Mouse (Mus musculus): ENCODE data around the gene Pard3.
"Not testable (repeated sequence)": the region's sequence is repeated elsewhere in the genome, so short reads cannot be mapped to it uniquely, and the experiment has no call there.

The Pard3 gene

GRCm38 (mm10) chr8:127140945-127141344 lies 77.3 kb downstream of the Pard3 start:
- DNase-seq, result no peak

- DNase-seq, result no peak
Observed at GRCm38 (mm10) chr8:127143641-127144040, 79.9 kb downstream of the Pard3 start.

GRCm38 (mm10) chr8:127144562-127144961 lies 80.9 kb downstream of the Pard3 start:
- DNase-seq, result no peak

- DNase-seq, result no peak
Observed at GRCm38 (mm10) chr8:127145135-127145534, 81.4 kb downstream of the Pard3 start.

- DNase-seq, result no peak
Observed at GRCm38 (mm10) chr8:127146055-127146454, 82.4 kb downstream of the Pard3 start.

- no peak for DNase-seq
Observed at GRCm38 (mm10) chr8:127148821-127149220, 85.1 kb downstream of the Pard3 start.

- no peak for DNase-seq
Observed at GRCm38 (mm10) chr8:127150645-127151044, 87.0 kb downstream of the Pard3 start.

GRCm38 (mm10) chr8:127151706-127152105 lies 88.0 kb downstream of the Pard3 start:
- DNase-seq, result no peak

- no peak for DNase-seq
Observed at GRCm38 (mm10) chr8:127157087-127157486, 93.4 kb downstream of the Pard3 start.

GRCm38 (mm10) chr8:127159421-127159966 lies 95.8 kb downstream of the Pard3 start:
- no peak for DNase-seq

GRCm38 (mm10) chr8:127161854-127162253 lies 98.2 kb downstream of the Pard3 start:
- no peak for DNase-seq

GRCm38 (mm10) chr8:127162821-127163220 lies 99.1 kb downstream of the Pard3 start:
- no peak for DNase-seq

GRCm38 (mm10) chr8:127164326-127165280 lies 100.9 kb downstream of the Pard3 start:
- DNase-seq, result no peak

GRCm38 (mm10) chr8:127168496-127168895 lies 104.8 kb downstream of the Pard3 start:
- no peak for DNase-seq

GRCm38 (mm10) chr8:127169361-127169760 lies 105.7 kb downstream of the Pard3 start:
- no peak for DNase-seq

GRCm38 (mm10) chr8:127170372-127170771 lies 106.7 kb downstream of the Pard3 start:
- not testable (repeated sequence) for DNase-seq

GRCm38 (mm10) chr8:127170930-127171329 lies 107.2 kb downstream of the Pard3 start:
- no peak for DNase-seq

- DNase-seq, result no peak
Observed at GRCm38 (mm10) chr8:127173483-127173882, 109.8 kb downstream of the Pard3 start.

GRCm38 (mm10) chr8:127174411-127174810 lies 110.7 kb downstream of the Pard3 start:
- no peak for DNase-seq

GRCm38 (mm10) chr8:127175160-127175836 lies 111.6 kb downstream of the Pard3 start:
- no peak for DNase-seq

- peak; percentile 32 for DNase-seq
Observed at GRCm38 (mm10) chr8:127178634-127179033, 114.9 kb downstream of the Pard3 start.

GRCm38 (mm10) chr8:127181246-127181645 lies 117.6 kb downstream of the Pard3 start:
- DNase-seq, result no peak

- DNase-seq, result no peak
Observed at GRCm38 (mm10) chr8:127182065-127182464, 118.4 kb downstream of the Pard3 start.

- no peak for DNase-seq
Observed at GRCm38 (mm10) chr8:127183533-127183932, 119.8 kb downstream of the Pard3 start.

Data from thymus, postnatal 4 days (tissue).